Mouse (Mus musculus): Measurements from ENCODE around the gene Synj2. TPM values are rescaled to one million over a fixed set of nuclear protein-coding genes. Genes with fewer than 3 reads are reported as not detected.

Synj2 gene
- polyA plus RNA-seq, 1 experiment from 2014 or later: 1.8 TPM

- Histone ChIP-seq H3K27me3 (ENCODE audit: control insufficient read depth, insufficient read depth, low read length) (peaks cover 26% of the 10 kb centered on the region), H3K4me3 (ENCODE audit: low read depth, low read length) (no peak overlapping the region)
- 77% methylated on average over 3 of the region's 3 CpGs for WGBS
Observed at GRCm38 (mm10) chr17:5942156-5942555, 1.1 kb downstream of the Synj2 start.

DNA sequence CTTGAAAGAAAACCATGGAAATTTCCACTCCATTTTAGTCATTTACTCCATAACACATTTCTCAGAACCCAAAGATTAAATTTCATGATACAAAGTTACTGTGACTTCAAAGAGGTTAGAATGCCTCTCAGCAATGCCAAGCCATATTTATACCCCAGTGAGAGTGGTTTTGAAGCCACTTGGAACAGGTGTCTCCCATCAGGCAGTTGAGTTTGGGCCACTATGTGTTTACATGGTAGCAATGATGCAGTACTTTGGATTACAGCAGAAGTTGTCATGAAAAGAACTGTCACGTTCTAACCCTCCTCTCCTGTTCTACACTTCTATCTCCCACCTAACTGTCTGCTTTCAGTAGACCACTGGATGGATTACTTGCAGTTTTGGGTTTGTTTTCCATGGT is 2.0 kb downstream of the Synj2 start:
- 78% methylated on average over 1 of the region's 1 CpGs for WGBS
- ATAC-seq (ENCODE audit: low FRiP score): no peak
- H3K36me3 ChIP-seq (ENCODE audit: control insufficient read depth, insufficient read depth, low read length): no peaks in the 10 kb centered on the region
- H3K4me1 ChIP-seq (replicated peaks; ENCODE audit: control insufficient read depth, insufficient read depth, low read length): peaks cover 5% of the 10 kb centered on the region; the same call in 1 of the 2 replicates
- no peaks in the 10 kb centered on the region for H3K9me3 ChIP-seq (ENCODE audit: control insufficient read depth, low read length)
- H3K4me3 ChIP-seq (ENCODE audit: low read depth, low read length): no peak overlapping the region
- H3K4me2 ChIP-seq (replicated peaks; ENCODE audit: low read depth, low read length): no peak overlapping the region
- H3K27ac ChIP-seq (ENCODE audit: low read depth, low read length): no peak overlapping the region
- no peak for DNase-seq (ENCODE audit: low spot score)
- H3K9ac ChIP-seq (ENCODE audit: low read depth, low read length): no peak overlapping the region
- peaks cover 26% of the 10 kb centered on the region for H3K27me3 ChIP-seq (ENCODE audit: control insufficient read depth, insufficient read depth, low read length)

More at GRCm38 (mm10) chr17:5942156-5942555, 1.1 kb downstream of the Synj2 start:
- Histone ChIP-seq H3K4me1 (replicated peaks; ENCODE audit: control insufficient read depth, insufficient read depth, low read length) (peaks cover 5% of the 10 kb centered on the region; the same call in 1 of the 2 replicates), H3K9ac (ENCODE audit: low read depth, low read length) (no peak overlapping the region), H3K36me3 (ENCODE audit: control insufficient read depth, insufficient read depth, low read length) (no peaks in the 10 kb centered on the region), H3K9me3 (ENCODE audit: control insufficient read depth, low read length) (no peaks in the 10 kb centered on the region), H3K4me2 (replicated peaks; ENCODE audit: low read depth, low read length) (no peak overlapping the region), H3K27ac (ENCODE audit: low read depth, low read length) (no peak overlapping the region)
- no peak for DNase-seq (ENCODE audit: low spot score)
- ATAC-seq (ENCODE audit: low FRiP score): no peak

DNA sequence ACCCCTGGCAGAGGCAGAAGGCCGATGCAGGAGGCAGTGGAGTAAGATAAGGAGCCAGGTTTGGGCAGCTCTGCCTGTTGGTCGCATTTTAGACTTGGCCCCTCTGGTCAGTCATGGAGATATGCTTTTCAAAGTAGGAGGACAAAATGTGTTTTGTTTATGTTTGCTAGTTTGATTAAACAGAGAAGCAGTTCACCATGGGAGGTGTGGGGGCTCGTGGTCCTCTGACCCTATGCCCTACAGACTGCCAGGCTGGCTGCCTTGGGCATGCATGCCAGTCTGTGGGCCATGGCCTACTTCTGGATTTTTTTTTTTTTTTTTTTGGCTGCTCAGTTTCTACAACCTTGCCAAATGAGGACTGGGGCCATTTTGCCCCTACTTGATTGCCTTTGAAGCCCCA is 6.0 kb downstream of the Synj2 start:
- ATAC-seq (ENCODE audit: low FRiP score) (no peak), DNase-seq (ENCODE audit: low spot score) (no peak)
- Histone ChIP-seq H3K27ac (ENCODE audit: low read depth, low read length) (no peak overlapping the region), H3K4me3 (ENCODE audit: low read depth, low read length) (no peak overlapping the region), H3K4me1 (replicated peaks; ENCODE audit: control insufficient read depth, insufficient read depth, low read length) (no peaks in the 10 kb centered on the region), H3K9ac (ENCODE audit: low read depth, low read length) (no peak overlapping the region), H3K27me3 (ENCODE audit: control insufficient read depth, insufficient read depth, low read length) (peaks cover 7% of the 10 kb centered on the region), H3K9me3 (ENCODE audit: control insufficient read depth, low read length) (no peaks in the 10 kb centered on the region), H3K4me2 (replicated peaks; ENCODE audit: low read depth, low read length) (no peak overlapping the region), H3K36me3 (ENCODE audit: control insufficient read depth, insufficient read depth, low read length) (no peaks in the 10 kb centered on the region)
- 76% methylated on average over 3 of the region's 3 CpGs for WGBS

DNA sequence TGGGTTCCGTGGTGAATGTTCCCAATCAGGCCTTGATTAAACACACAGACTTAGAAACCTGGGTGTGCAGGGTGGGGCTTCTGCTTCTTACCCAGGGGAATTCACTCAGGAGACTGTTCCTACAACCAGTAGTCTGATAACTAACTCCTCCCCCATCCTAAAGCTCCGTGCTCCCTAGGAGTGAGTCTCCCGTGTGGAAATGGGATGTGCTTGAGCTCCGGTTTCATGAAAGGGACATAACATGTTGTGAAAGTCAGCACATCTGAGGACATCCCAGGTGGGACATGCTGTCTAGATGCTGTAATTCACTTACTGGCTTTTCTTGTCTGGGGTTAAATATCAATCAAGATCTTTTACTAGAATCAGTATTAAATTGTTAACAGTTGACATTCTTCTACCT is 11.4 kb downstream of the Synj2 start:
- WGBS: 83% methylated on average over 4 of the region's 4 CpGs
- Histone ChIP-seq H3K36me3 (ENCODE audit: control insufficient read depth, insufficient read depth, low read length) (no peaks in the 10 kb centered on the region), H3K27ac (ENCODE audit: low read depth, low read length) (no peak overlapping the region), H3K9me3 (ENCODE audit: control insufficient read depth, low read length) (no peaks in the 10 kb centered on the region), H3K4me2 (replicated peaks; ENCODE audit: low read depth, low read length) (no peak overlapping the region), H3K4me1 (replicated peaks; ENCODE audit: control insufficient read depth, insufficient read depth, low read length) (no peaks in the 10 kb centered on the region), H3K9ac (ENCODE audit: low read depth, low read length) (no peak overlapping the region), H3K4me3 (ENCODE audit: low read depth, low read length) (no peak overlapping the region), H3K27me3 (ENCODE audit: control insufficient read depth, insufficient read depth, low read length) (no peaks in the 10 kb centered on the region)
- DNase-seq (ENCODE audit: low spot score): no peak
- no peak for ATAC-seq (ENCODE audit: low FRiP score)

GRCm38 (mm10) chr17:5956350-5957000 is 15.4 kb downstream of the Synj2 start:
- 75% methylated on average over 2 of the region's 2 CpGs for WGBS
- Histone ChIP-seq H3K27me3 (ENCODE audit: control insufficient read depth, insufficient read depth, low read length) (no peaks in the 10 kb centered on the region), H3K4me1 (replicated peaks; ENCODE audit: control insufficient read depth, insufficient read depth, low read length) (no peaks in the 10 kb centered on the region), H3K36me3 (ENCODE audit: control insufficient read depth, insufficient read depth, low read length) (no peaks in the 10 kb centered on the region), H3K9ac (ENCODE audit: low read depth, low read length) (no peak overlapping the region), H3K9me3 (ENCODE audit: control insufficient read depth, low read length) (no peaks in the 10 kb centered on the region), H3K27ac (ENCODE audit: low read depth, low read length) (no peak overlapping the region), H3K4me3 (ENCODE audit: low read depth, low read length) (no peak overlapping the region), H3K4me2 (replicated peaks; ENCODE audit: low read depth, low read length) (no peak overlapping the region)
- ATAC-seq (ENCODE audit: low FRiP score) (no peak), DNase-seq (ENCODE audit: low spot score) (no peak)

DNA sequence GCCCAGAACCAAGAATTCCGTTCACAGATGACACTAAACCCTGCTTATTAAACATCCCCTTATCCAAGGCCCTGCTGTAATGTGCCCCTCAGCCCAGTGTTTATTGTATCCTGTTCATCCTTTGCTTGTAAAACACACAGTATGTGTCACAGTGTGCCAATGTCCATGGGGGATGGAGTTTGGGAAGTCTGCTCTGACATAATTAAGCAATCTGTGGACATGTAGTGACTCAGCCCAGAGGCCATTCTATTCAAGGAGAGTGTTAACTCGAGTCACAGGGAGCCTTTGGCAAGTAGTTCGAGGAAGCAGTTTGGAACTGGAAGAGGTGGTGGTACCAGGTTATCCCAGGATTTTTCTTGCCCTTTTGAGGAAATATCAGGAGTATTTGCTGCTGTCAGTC is 16.0 kb downstream of the Synj2 start:
- H3K9ac ChIP-seq (ENCODE audit: low read depth, low read length): no peak overlapping the region
- no peaks in the 10 kb centered on the region for H3K9me3 ChIP-seq (ENCODE audit: control insufficient read depth, low read length)
- no peaks in the 10 kb centered on the region for H3K36me3 ChIP-seq (ENCODE audit: control insufficient read depth, insufficient read depth, low read length)
- H3K4me2 ChIP-seq (replicated peaks; ENCODE audit: low read depth, low read length): no peak overlapping the region
- no peaks in the 10 kb centered on the region for H3K4me1 ChIP-seq (replicated peaks; ENCODE audit: control insufficient read depth, insufficient read depth, low read length)
- no peak overlapping the region for H3K4me3 ChIP-seq (ENCODE audit: low read depth, low read length)
- ATAC-seq (ENCODE audit: low FRiP score) (no peak), DNase-seq (ENCODE audit: low spot score) (no peak)
- no peaks in the 10 kb centered on the region for H3K27me3 ChIP-seq (ENCODE audit: control insufficient read depth, insufficient read depth, low read length)
- no peak overlapping the region for H3K27ac ChIP-seq (ENCODE audit: low read depth, low read length)
- 74% methylated on average over 3 of the region's 3 CpGs for WGBS

DNA sequence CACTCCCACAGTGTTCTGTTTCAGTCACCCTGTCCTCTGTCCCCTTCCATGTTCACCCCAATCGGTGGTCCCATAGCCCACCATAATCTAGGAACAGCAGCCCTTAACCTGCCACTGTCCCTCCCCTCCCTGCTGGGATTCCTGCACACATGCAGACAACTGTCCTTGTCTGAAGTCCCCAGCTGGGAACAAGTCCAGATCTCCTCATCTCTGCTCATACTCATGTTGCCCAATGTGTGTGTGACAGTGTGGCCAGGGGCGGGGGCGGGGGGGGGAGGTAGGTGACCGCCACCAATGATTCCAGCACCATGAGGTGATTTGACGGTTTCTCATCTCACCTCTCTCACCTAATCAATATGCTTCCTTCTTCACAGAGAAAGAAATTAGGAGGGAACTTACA is 17.1 kb downstream of the Synj2 start:
- H3K9me3 ChIP-seq (ENCODE audit: control insufficient read depth, low read length): no peaks in the 10 kb centered on the region
- no peak for DNase-seq (ENCODE audit: low spot score)
- WGBS: 86% methylated on average over 5 of the region's 5 CpGs

GRCm38 (mm10) chr17:5958636-5959035 is 17.6 kb downstream of the Synj2 start:
- H3K4me2 ChIP-seq (replicated peaks; ENCODE audit: low read depth, low read length): no peak overlapping the region
- WGBS: 83% methylated on average over 10 of the region's 10 CpGs
- no peak for DNase-seq (ENCODE audit: low spot score)
- no peaks in the 10 kb centered on the region for H3K36me3 ChIP-seq (ENCODE audit: control insufficient read depth, insufficient read depth, low read length)
- no peak overlapping the region for H3K4me3 ChIP-seq (ENCODE audit: low read depth, low read length)
- no peak overlapping the region for H3K27ac ChIP-seq (ENCODE audit: low read depth, low read length)
- no peak for ATAC-seq (ENCODE audit: low FRiP score)
- no peaks in the 10 kb centered on the region for H3K9me3 ChIP-seq (ENCODE audit: control insufficient read depth, low read length)
- no peaks in the 10 kb centered on the region for H3K4me1 ChIP-seq (replicated peaks; ENCODE audit: control insufficient read depth, insufficient read depth, low read length)
- H3K9ac ChIP-seq (ENCODE audit: low read depth, low read length): no peak overlapping the region
- H3K27me3 ChIP-seq (ENCODE audit: control insufficient read depth, insufficient read depth, low read length): no peaks in the 10 kb centered on the region

More for the DNA sequence above, 17.1 kb downstream of the Synj2 start:
- no peak overlapping the region for H3K27ac ChIP-seq (ENCODE audit: low read depth, low read length)
- no peaks in the 10 kb centered on the region for H3K4me1 ChIP-seq (replicated peaks; ENCODE audit: control insufficient read depth, insufficient read depth, low read length)
- no peak overlapping the region for H3K4me2 ChIP-seq (replicated peaks; ENCODE audit: low read depth, low read length)
- no peak for ATAC-seq (ENCODE audit: low FRiP score)
- H3K9ac ChIP-seq (ENCODE audit: low read depth, low read length): no peak overlapping the region
- no peak overlapping the region for H3K4me3 ChIP-seq (ENCODE audit: low read depth, low read length)
- H3K36me3 ChIP-seq (ENCODE audit: control insufficient read depth, insufficient read depth, low read length): no peaks in the 10 kb centered on the region
- H3K27me3 ChIP-seq (ENCODE audit: control insufficient read depth, insufficient read depth, low read length): no peaks in the 10 kb centered on the region

- Histone ChIP-seq H3K4me3 (ENCODE audit: low read depth, low read length) (no peak overlapping the region), H3K9ac (ENCODE audit: low read depth, low read length) (no peak overlapping the region), H3K36me3 (ENCODE audit: control insufficient read depth, insufficient read depth, low read length) (no peaks in the 10 kb centered on the region), H3K4me1 (replicated peaks; ENCODE audit: control insufficient read depth, insufficient read depth, low read length) (no peaks in the 10 kb centered on the region), H3K27ac (ENCODE audit: low read depth, low read length) (no peak overlapping the region), H3K9me3 (ENCODE audit: control insufficient read depth, low read length) (no peaks in the 10 kb centered on the region), H3K27me3 (ENCODE audit: control insufficient read depth, insufficient read depth, low read length) (no peaks in the 10 kb centered on the region), H3K4me2 (replicated peaks; ENCODE audit: low read depth, low read length) (no peak overlapping the region)
- WGBS: 85% methylated on average over 7 of the region's 7 CpGs
- ATAC-seq (ENCODE audit: low FRiP score) (no peak), DNase-seq (ENCODE audit: low spot score) (no peak)
Observed at GRCm38 (mm10) chr17:5959096-5959495, 18.0 kb downstream of the Synj2 start.
